Mouse (Mus musculus) stomach, postnatal 0 days (tissue): Measurements from ENCODE around the gene Cox15. TPM values are rescaled to one million over a fixed set of nuclear protein-coding genes. Genes with fewer than 3 reads are reported as not detected.

Source experiments
- ATAC-seq: fragments of 200-750 bp; cut with Nextera tagmentation; 2 replicates; pipeline ENCODE4 v1.8.0; 2017; ENCODE audit not compliant: low FRiP score, low TSS enrichment
- DNase-seq: peaks from one replicate; pipeline ENCODE4 v3.0.0-alpha.2; 2016; ENCODE audit warnings: low spot score
- H3K27ac ChIP-seq: fragments of 300-500 bp; sonication (generic); replicated peaks from 2 replicates; pipeline ENCODE4 v1.5.1; 2014; ENCODE audit warnings: mild to moderate bottlenecking, control low read depth
- H3K27me3 ChIP-seq: fragments of 300-500 bp; sonication (generic); 2 replicates; pipeline ENCODE4 v1.6.1; 2014; ENCODE audit warnings: low read length; ENCODE audit not compliant: control insufficient read depth, insufficient read depth
- H3K36me3 ChIP-seq: fragments of 300-500 bp; sonication (generic); 2 replicates; pipeline ENCODE4 v1.6.1; 2014; ENCODE audit warnings: low read length, mixed read lengths; ENCODE audit not compliant: control insufficient read depth, insufficient read depth
- H3K4me1 ChIP-seq: fragments of 300-500 bp; sonication (generic); replicated peaks from 2 replicates; pipeline ENCODE4 v1.6.1; 2014; ENCODE audit warnings: antibody characterized with exemption; ENCODE audit not compliant: control insufficient read depth, insufficient read depth
- H3K4me2 ChIP-seq: fragments of 300-500 bp; sonication (generic); replicated peaks from 2 replicates; pipeline ENCODE4 v1.6.1; 2014; ENCODE audit warnings: low read depth, mild to moderate bottlenecking, control low read depth, moderate library complexity
- H3K4me3 ChIP-seq: fragments of 300-500 bp; sonication (generic); 2 replicates; pipeline ENCODE4 v1.5.1; 2014; ENCODE audit warnings: low read depth, low read length, control low read depth
- H3K9ac ChIP-seq: fragments of 300-500 bp; sonication (generic); 2 replicates; pipeline ENCODE4 v1.6.1; 2014; ENCODE audit warnings: mild to moderate bottlenecking, low read length, control low read depth, mixed read lengths
- H3K9me3 ChIP-seq: fragments of 300-500 bp; sonication (generic); 2 replicates; pipeline ENCODE4 v1.6.1; 2016; ENCODE audit warnings: low read length; ENCODE audit not compliant: control insufficient read depth
- CTCF ChIP-seq: IDR thresholded peaks from 2 replicates; pipeline ENCODE4 v1.5.1; 2016; ENCODE audit warnings: antibody characterized with exemption, low read depth, mild to moderate bottlenecking, moderate library complexity
- EP300 ChIP-seq: optimal IDR thresholded peaks from 2 replicates; pipeline ENCODE3; 2016; ENCODE audit warnings: antibody characterized with exemption
- WGBS: fragments of 180-500 bp; shearing (Covaris S2); extraction: QIAGEN DNeasy Blood & Tissue Kit; methylation state at CpG from one replicate; pipeline ENCODE4 v1.1.7; 2014; 5-methylcytosine and 5-hydroxymethylcytosine counted together
- polyA plus RNA-seq: library from polyadenylated mRNA; unstranded; fragments of >200 nt; fragmentation: Nextera tagmentation; extraction: Ambion mirVana; gene quantifications from 2 replicates; pipeline ENCODE4 v1.2.1, GENCODE M21; 2015

The Cox15 gene
- polyA plus RNA-seq, 1 experiment from 2014 or later = 5.3 TPM

DNA sequence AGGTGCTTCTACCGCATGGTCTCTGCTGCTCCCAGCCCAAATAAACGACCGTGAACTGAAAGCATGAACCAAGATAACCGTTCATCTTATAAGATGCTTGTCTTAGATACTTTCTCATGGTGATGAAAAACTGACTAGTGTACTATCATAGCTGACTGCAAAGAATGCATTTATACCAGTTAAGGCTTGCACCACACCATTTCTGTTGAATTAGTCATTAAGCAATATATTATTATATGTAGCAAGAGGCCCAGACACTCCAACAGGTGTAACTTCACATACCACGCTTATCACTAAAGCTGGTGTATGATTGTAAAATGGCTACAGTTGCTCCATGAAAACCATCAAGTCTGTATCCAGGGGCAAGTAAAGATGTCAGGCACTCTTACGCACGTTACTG is 37.0 kb upstream of the Cox15 start:
- no peak for TF ChIP-seq CTCF
- TF ChIP-seq EP300 = no peak
- WGBS = 61% methylated on average over 7 of the region's 7 CpGs

GRCm38 (mm10) chr19:43786249-43787026 is 33.6 kb upstream of the Cox15 start:
- TF ChIP-seq EP300 = no peak
- no peak for TF ChIP-seq CTCF
- ATAC-seq (no peak), DNase-seq (no peak)
- no peak overlapping the region for H3K27ac ChIP-seq
- no peak overlapping the region for H3K4me3 ChIP-seq
- H3K36me3 ChIP-seq = no peaks in the 10 kb centered on the region
- no peak overlapping the region for H3K4me2 ChIP-seq
- no peak overlapping the region for H3K9ac ChIP-seq
- no peaks in the 10 kb centered on the region for H3K27me3 ChIP-seq
- H3K9me3 ChIP-seq = no peaks in the 10 kb centered on the region
- 74% methylated on average over 13 of the region's 13 CpGs for WGBS
- no peaks in the 10 kb centered on the region for H3K4me1 ChIP-seq

More for the DNA sequence above, 37.0 kb upstream of the Cox15 start:
- no peak overlapping the region for H3K4me2 ChIP-seq
- H3K4me1 ChIP-seq = no peaks in the 10 kb centered on the region
- H3K4me3 ChIP-seq = no peak overlapping the region
- H3K27ac ChIP-seq = no peak overlapping the region
- H3K9me3 ChIP-seq = no peaks in the 10 kb centered on the region
- DNase-seq = no peak
- H3K27me3 ChIP-seq = no peaks in the 10 kb centered on the region
- ATAC-seq = no peak
- H3K36me3 ChIP-seq = no peaks in the 10 kb centered on the region
- no peak overlapping the region for H3K9ac ChIP-seq

- 68% methylated on average over 8 of the region's 8 CpGs for WGBS
- Histone ChIP-seq H3K4me3 (no peak overlapping the region), H3K27ac (no peak overlapping the region), H3K4me1 (no peaks in the 10 kb centered on the region), H3K9ac (no peak overlapping the region), H3K4me2 (no peak overlapping the region), H3K27me3 (no peaks in the 10 kb centered on the region), H3K9me3 (no peaks in the 10 kb centered on the region), H3K36me3 (no peaks in the 10 kb centered on the region)
- ATAC-seq = no peak
- DNase-seq = no peak
- TF ChIP-seq CTCF (no peak), EP300 (no peak)
Observed at GRCm38 (mm10) chr19:43784761-43785160, 32.0 kb upstream of the Cox15 start.

DNA sequence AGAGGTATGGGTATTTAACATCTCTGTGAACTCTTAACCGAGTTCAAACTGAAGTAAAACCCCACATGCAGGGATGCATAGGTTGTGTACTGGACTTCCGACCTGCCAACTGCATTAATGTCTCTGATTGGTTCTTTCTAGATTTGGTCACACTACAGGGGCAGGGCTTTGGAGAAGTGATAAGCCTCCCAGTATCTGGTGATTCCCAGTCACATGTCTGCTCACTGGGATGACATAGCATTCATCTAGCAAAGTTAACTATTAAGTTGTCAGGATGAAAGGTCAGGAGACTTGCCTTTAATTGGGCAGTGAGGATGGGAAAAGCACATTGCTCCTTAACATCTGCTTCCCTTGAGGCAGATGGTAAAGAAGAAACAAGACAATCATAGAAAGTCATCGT is 29.2 kb upstream of the Cox15 start, which contains the start of gene Abcc2:
Gene Abcc2, plus strand, starts transcription at position 213 of the 400 bp plus-strand sequence.
- Histone ChIP-seq H3K9me3 (no peaks in the 10 kb centered on the region), H3K36me3 (no peaks in the 10 kb centered on the region), H3K4me3 (no peak within 1 kb of the TSS), H3K4me2 (no peak within 1 kb of the TSS), H3K4me1 (no peaks in the 10 kb centered on the region), H3K9ac (no peak within 1 kb of the TSS), H3K27ac (no peak within 1 kb of the TSS), H3K27me3 (no peaks in the 10 kb centered on the region)
- DNase-seq (no peak), ATAC-seq (no peak)
- TF ChIP-seq EP300 (no peak), CTCF (no peak)
- WGBS = 82% methylated on average over 3 of the region's 3 CpGs

GRCm38 (mm10) chr19:43780391-43780790 is 27.6 kb upstream of the Cox15 start:
- Histone ChIP-seq H3K4me2 (no peak overlapping the region), H3K27me3 (no peaks in the 10 kb centered on the region), H3K9ac (no peak overlapping the region), H3K27ac (no peak overlapping the region), H3K36me3 (no peaks in the 10 kb centered on the region), H3K4me3 (no peak overlapping the region), H3K4me1 (no peaks in the 10 kb centered on the region), H3K9me3 (no peaks in the 10 kb centered on the region)
- DNase-seq (no peak), ATAC-seq (no peak)
- WGBS = 69% methylated on average over 5 of the region's 5 CpGs
- no peak for TF ChIP-seq EP300
- TF ChIP-seq CTCF = no peak

DNA sequence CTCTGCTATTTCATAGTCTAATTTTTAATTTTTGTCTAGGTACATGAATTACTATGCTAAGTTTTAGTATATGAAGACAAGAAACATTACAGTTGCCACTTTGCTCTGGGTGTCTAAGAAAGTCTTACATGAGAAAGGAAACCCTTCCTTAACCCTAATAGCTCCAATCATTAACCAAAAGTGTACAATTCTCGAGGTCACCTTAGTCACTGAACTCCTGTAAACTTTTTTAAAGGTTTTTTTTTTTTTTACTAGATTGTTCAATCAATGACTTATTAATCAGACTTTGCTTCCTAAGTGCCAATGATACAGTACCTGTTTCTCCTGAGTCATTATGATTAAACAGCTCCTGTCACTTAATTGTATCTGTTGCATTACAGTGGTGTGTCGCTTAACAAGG is 24.5 kb upstream of the Cox15 start:
- Histone ChIP-seq H3K27ac (no peak overlapping the region), H3K4me1 (no peaks in the 10 kb centered on the region), H3K27me3 (no peaks in the 10 kb centered on the region), H3K9ac (no peak overlapping the region), H3K36me3 (no peaks in the 10 kb centered on the region), H3K4me3 (no peak overlapping the region), H3K4me2 (no peak overlapping the region), H3K9me3 (no peaks in the 10 kb centered on the region)
- 60% methylated on average over 2 of the region's 2 CpGs for WGBS
- no peak for ATAC-seq
- TF ChIP-seq EP300 (no peak), CTCF (no peak)
- no peak for DNase-seq
